Mouse (Mus musculus) thymus, adult 2 months (tissue): ENCODE data around the gene Elk1.

Experiments used
- CTCF ChIP-seq: fragments of 200-500 bp; IDR thresholded peaks from 2 replicates; pipeline ENCODE4 v1.5.1; 2012; ENCODE audit warnings: mild to moderate bottlenecking, control low read depth, low read length, moderate library complexity, borderline replicate concordance; ENCODE audit not compliant: control insufficient read depth, poor library complexity, insufficient read depth; ENCODE audit errors: extremely low read depth
- POLR2A ChIP-seq: fragments of 200-500 bp; IDR thresholded peaks from 2 replicates; pipeline ENCODE4 v1.6.1; 2012; ENCODE audit warnings: mild to moderate bottlenecking, low read length, control low read depth, moderate library complexity; ENCODE audit not compliant: control insufficient read depth, poor library complexity, insufficient read depth; ENCODE audit errors: extremely low read depth

DNA sequence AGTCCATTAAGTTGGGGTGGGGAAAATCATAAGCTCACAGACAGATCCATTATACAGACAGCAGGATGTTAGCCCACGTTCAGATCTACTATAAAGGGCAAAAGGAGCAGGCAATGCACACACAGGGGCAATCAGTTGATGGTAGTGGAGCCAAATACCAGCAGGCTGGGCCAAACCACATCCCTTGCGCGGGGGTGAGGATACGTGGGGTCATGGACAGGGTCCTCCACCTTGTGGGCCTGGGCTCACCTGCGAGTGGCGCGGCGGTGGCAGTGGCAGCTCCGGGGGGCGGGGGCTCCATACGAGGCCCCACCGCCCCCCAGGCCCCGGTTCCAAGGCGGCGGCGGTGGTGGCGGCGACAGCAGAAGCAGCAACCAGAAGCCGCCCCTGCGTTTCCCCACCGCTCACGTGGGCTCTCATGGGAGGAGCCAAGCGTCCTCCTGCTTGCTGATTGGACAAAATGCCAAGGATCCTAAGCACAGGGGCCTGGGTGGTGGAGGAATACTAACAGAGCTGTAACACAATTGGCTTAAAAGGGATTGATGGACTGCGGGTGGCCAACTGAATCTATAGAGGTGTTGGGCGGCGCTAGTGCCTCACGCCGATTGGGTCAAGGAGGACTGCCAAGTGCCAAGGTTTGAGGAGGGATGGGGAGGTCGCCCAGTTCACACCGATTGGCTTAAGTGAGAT lies at the start of gene Elk1:
- no peak for TF ChIP-seq CTCF
- TF ChIP-seq POLR2A, result no peak
